Mouse (Mus musculus) hindbrain, embryonic 16.5 days (tissue): Measurements from ENCODE around the gene Gm3285. TPM values are rescaled to one million over a fixed set of nuclear protein-coding genes. Genes with fewer than 3 reads are reported as not detected.

Experiments used
- ATAC-seq: fragments of 200-750 bp; cut with Nextera tagmentation; 2 replicates; pipeline ENCODE4 v1.8.0; 2017; ENCODE audit warnings: moderate TSS enrichment, moderate library complexity
- H3K27ac ChIP-seq: fragments of 300-500 bp; sonication (generic); 2 replicates; pipeline ENCODE4 v1.5.1; 2014; ENCODE audit warnings: low read depth, mild to moderate bottlenecking, control low read depth, low read length, moderate library complexity
- H3K27me3 ChIP-seq: fragments of 300-500 bp; sonication (generic); replicated peaks from 2 replicates; pipeline ENCODE4 v1.6.1; 2014; ENCODE audit warnings: low read length; ENCODE audit not compliant: control insufficient read depth, insufficient read depth
- H3K36me3 ChIP-seq: fragments of 300-500 bp; sonication (generic); 2 replicates; pipeline ENCODE4 v1.6.1; 2014; ENCODE audit warnings: mild to moderate bottlenecking, low read length, moderate library complexity, mixed read lengths; ENCODE audit not compliant: control insufficient read depth, insufficient read depth
- H3K4me1 ChIP-seq: fragments of 300-500 bp; sonication (generic); 2 replicates; pipeline ENCODE4 v1.6.1; 2014; ENCODE audit warnings: low read depth, low read length; ENCODE audit not compliant: control insufficient read depth, insufficient read depth
- H3K4me2 ChIP-seq: fragments of 300-500 bp; sonication (generic); 2 replicates; pipeline ENCODE4 v1.6.1; 2014; ENCODE audit warnings: mild to moderate bottlenecking, low read length, control low read depth, moderate library complexity
- H3K4me3 ChIP-seq: fragments of 300-500 bp; sonication (generic); 2 replicates; pipeline ENCODE4 v1.5.1; 2014; ENCODE audit warnings: mild to moderate bottlenecking, low read length, control low read depth, moderate library complexity
- H3K9ac ChIP-seq: fragments of 300-500 bp; sonication (generic); 2 replicates; pipeline ENCODE4 v1.6.1; 2014; ENCODE audit warnings: low read depth, mild to moderate bottlenecking, control low read depth, low read length, moderate library complexity
- H3K9me3 ChIP-seq: fragments of 300-500 bp; sonication (generic); 2 replicates; pipeline ENCODE4 v1.6.1; 2014; ENCODE audit warnings: mild to moderate bottlenecking, low read length, moderate library complexity; ENCODE audit not compliant: control insufficient read depth
- WGBS: fragments of 180-500 bp; shearing (Covaris S2); extraction: QIAGEN DNeasy Blood & Tissue Kit; methylation state at CpG from one replicate; pipeline ENCODE4 v1.1.7; 2014; 5-methylcytosine and 5-hydroxymethylcytosine counted together
- polyA plus RNA-seq: library from polyadenylated mRNA; unstranded; fragments of >200 nt; fragmentation: Nextera tagmentation; extraction: Ambion mirVana; gene quantifications from 2 replicates; pipeline ENCODE4 v1.2.1, GENCODE M21; 2015

The Gm3285 gene
- polyA plus RNA-seq: not detected in 2 replicates

DNA sequence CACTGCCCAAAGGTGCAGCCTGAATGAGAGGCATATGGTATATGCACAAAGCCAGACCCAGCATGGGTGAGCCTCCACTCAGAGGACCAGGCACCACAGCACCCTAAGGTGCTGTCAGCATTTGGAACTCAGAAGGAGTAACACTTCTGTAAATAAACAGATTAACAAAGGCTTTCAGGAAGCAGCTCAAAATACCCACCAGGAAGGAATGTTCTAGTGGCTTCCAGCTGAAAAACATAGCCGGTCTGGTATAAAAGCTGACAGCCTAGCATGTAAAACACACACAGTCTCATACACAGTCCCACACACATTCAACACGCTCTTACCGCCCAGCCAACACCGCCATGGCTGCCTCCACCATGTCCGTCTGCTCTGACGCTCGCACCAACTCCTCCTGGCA, at the start of gene Gm3285:
Gene Gm3285 (plus strand): TSS at position 301 of the 400 bp plus-strand sequence.
- Histone ChIP-seq H3K4me3 (no peak within 1 kb of the TSS), H3K9ac (no peak within 1 kb of the TSS), H3K27ac (no peak within 1 kb of the TSS), H3K4me2 (no peak within 1 kb of the TSS), H3K36me3 (no peaks in the 10 kb centered on the region), H3K27me3 (no peaks in the 10 kb centered on the region), H3K4me1 (no peaks in the 10 kb centered on the region), H3K9me3 (no peaks in the 10 kb centered on the region)
- no peak for ATAC-seq
- WGBS: 51% methylated on average over 7 of the region's 7 CpGs

DNA sequence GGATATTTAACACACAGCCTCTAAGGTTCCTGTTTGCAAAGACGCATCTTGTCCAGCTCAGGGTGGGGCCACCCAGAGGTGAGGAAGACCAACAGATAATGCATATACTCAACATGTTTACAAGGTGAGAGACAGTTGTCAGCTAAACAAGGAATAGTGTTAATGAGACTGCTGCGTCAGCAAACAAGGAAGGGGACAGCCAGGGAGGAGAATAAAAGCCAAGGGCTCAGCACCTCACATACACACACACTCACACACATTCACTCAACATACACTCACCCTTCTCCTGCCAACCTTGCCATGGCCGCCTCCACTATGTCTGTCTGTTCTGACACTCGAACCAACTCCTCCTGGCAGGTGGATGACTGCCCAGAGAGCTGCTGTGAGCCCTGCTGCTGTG, 47.4 kb upstream of the Gm3285 start, which contains the start of gene Gm2696:
Gene Gm2696 (plus strand): TSS at position 301 of the 400 bp plus-strand sequence.
- no peak within 1 kb of the TSS for H3K27ac ChIP-seq
- H3K27me3 ChIP-seq: no peaks in the 10 kb centered on the region; the same call in 1 of the 2 replicates
- no peaks in the 10 kb centered on the region for H3K9me3 ChIP-seq
- no peak within 1 kb of the TSS for H3K9ac ChIP-seq
- H3K36me3 ChIP-seq: no peaks in the 10 kb centered on the region
- no peak within 1 kb of the TSS for H3K4me3 ChIP-seq
- ATAC-seq: no peak
- no peaks in the 10 kb centered on the region for H3K4me1 ChIP-seq
- H3K4me2 ChIP-seq: no peak within 1 kb of the TSS
- 49% methylated on average over 4 of the region's 4 CpGs for WGBS

DNA sequence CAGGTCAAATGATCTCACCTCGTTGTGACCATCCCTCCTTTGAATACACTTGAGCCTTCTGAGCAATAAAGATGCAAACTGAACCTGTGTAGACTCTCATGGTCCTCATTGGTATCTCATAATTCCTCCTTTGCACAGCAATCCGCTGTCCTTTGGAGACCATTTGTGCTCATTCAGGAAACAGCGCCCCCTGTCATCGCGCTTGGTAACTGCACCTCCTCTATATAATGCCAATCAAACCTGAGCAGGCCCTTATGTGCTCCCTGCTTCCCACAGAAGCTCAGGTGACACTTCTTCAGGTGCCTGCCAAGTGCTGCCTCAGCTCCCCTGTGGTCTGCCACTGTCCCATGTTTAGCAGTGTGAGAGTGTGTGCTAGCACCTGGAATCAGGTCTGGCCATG, 46.3 kb upstream of the Gm3285 start:
- no peak overlapping the region for H3K9ac ChIP-seq
- ATAC-seq: no peak
- no peak overlapping the region for H3K4me3 ChIP-seq
- H3K9me3 ChIP-seq: no peaks in the 10 kb centered on the region
- H3K4me1 ChIP-seq: no peaks in the 10 kb centered on the region
- no peaks in the 10 kb centered on the region for H3K36me3 ChIP-seq
- 26% methylated on average over 5 of the region's 5 CpGs for WGBS
- H3K4me2 ChIP-seq: no peak overlapping the region
- no peak overlapping the region for H3K27ac ChIP-seq
- H3K27me3 ChIP-seq: no peaks in the 10 kb centered on the region; the same call in 1 of the 2 replicates

GRCm38 (mm10) chr10:77818523-77818922, 43.3 kb upstream of the Gm3285 start:
- no peaks in the 10 kb centered on the region for H3K4me1 ChIP-seq
- no peak overlapping the region for H3K4me3 ChIP-seq
- no peak overlapping the region for H3K4me2 ChIP-seq
- H3K27me3 ChIP-seq: no peaks in the 10 kb centered on the region
- no peaks in the 10 kb centered on the region for H3K9me3 ChIP-seq
- no peak overlapping the region for H3K9ac ChIP-seq
- peak; percentile 45; the same call in 1 of the 2 replicates for ATAC-seq
- no peaks in the 10 kb centered on the region for H3K36me3 ChIP-seq
- 92% methylated on average over 4 of the region's 4 CpGs for WGBS
- H3K27ac ChIP-seq: no peak overlapping the region

- 36% methylated on average over 4 of the region's 4 CpGs for WGBS
- no peak for ATAC-seq
- no peak overlapping the region for H3K4me3 ChIP-seq
- no peaks in the 10 kb centered on the region; the same call in 1 of the 2 replicates for H3K9me3 ChIP-seq
- no peak overlapping the region for H3K27ac ChIP-seq
- no peaks in the 10 kb centered on the region for H3K36me3 ChIP-seq
- no peaks in the 10 kb centered on the region for H3K27me3 ChIP-seq
- H3K4me1 ChIP-seq: no peaks in the 10 kb centered on the region
- no peak overlapping the region for H3K9ac ChIP-seq
- H3K4me2 ChIP-seq: no peak overlapping the region
These were observed 42.6 kb upstream of the Gm3285 start for GRCm38 (mm10) chr10:77819203-77819602.

GRCm38 (mm10) chr10:77826951-77827350, 34.8 kb upstream of the Gm3285 start, which contains the start of gene Krtap10-4:
Krtap10-4 (minus strand) TSS chr10:77827095.
- Histone ChIP-seq H3K4me2 (no peak within 1 kb of the TSS), H3K36me3 (no peaks in the 10 kb centered on the region), H3K4me3 (no peak within 1 kb of the TSS), H3K27me3 (no peaks in the 10 kb centered on the region), H3K4me1 (no peaks in the 10 kb centered on the region), H3K27ac (no peak within 1 kb of the TSS), H3K9me3 (no peaks in the 10 kb centered on the region; the same call in 1 of the 2 replicates), H3K9ac (no peak within 1 kb of the TSS)
- ATAC-seq: no peak
- 59% methylated on average over 6 of the region's 6 CpGs for WGBS

- 78% methylated on average over 9 of the region's 9 CpGs for WGBS
- Histone ChIP-seq H3K9me3 (no peaks in the 10 kb centered on the region), H3K4me1 (no peaks in the 10 kb centered on the region), H3K36me3 (no peaks in the 10 kb centered on the region), H3K9ac (no peak within 1 kb of the TSS), H3K27ac (no peak within 1 kb of the TSS), H3K27me3 (no peaks in the 10 kb centered on the region), H3K4me3 (no peak within 1 kb of the TSS), H3K4me2 (no peak within 1 kb of the TSS)
- ATAC-seq: no peak
These were observed 26.1 kb upstream of the Gm3285 start, which contains the start of gene Krtap10-10 for GRCm38 (mm10) chr10:77835647-77836046. Krtap10-10 (plus strand) TSS chr10:77835947.

DNA sequence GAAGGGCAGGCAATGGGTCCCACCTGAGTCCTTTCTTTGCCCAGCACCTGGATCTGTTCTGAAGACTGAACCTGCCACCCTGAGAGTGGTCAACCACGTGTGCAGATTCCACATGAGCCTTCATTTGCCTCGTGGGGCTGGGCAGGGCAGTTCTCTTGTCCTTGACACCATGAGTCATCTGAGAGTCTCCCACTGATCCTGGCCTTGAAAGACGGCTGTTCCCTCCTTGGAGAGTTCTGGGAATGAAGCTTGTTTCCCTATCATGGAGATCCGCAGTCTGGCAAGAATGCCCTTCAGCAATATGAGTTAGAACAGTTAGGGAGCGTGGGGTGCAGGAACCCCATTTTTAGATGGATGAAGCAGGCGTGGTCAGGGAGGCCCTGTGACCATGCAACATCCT, 22.8 kb upstream of the Gm3285 start:
- ATAC-seq: no peak
- Histone ChIP-seq H3K27me3 (no peaks in the 10 kb centered on the region), H3K36me3 (no peaks in the 10 kb centered on the region; the same call in 1 of the 2 replicates), H3K9ac (no peak overlapping the region), H3K27ac (no peak overlapping the region), H3K4me1 (no peaks in the 10 kb centered on the region), H3K4me3 (no peak overlapping the region), H3K9me3 (peaks cover 7% of the 10 kb centered on the region), H3K4me2 (no peak overlapping the region)
- WGBS: 84% methylated on average over 6 of the region's 6 CpGs

GRCm38 (mm10) chr10:77846503-77846902, 15.3 kb upstream of the Gm3285 start, which contains the start of gene Gm36176:
Gm36176 (plus strand) TSS chr10:77846803.
- H3K36me3 ChIP-seq: no peaks in the 10 kb centered on the region; the same call in 1 of the 2 replicates
- no peak within 1 kb of the TSS for H3K27ac ChIP-seq
- H3K9ac ChIP-seq: no peak within 1 kb of the TSS
- no peak within 1 kb of the TSS for H3K4me2 ChIP-seq
- no peak within 1 kb of the TSS for H3K4me3 ChIP-seq
- H3K9me3 ChIP-seq: peaks cover 14% of the 10 kb centered on the region
- no peak for ATAC-seq
- no peaks in the 10 kb centered on the region for H3K4me1 ChIP-seq
- WGBS: 78% methylated on average over 2 of the region's 3 CpGs
- no peaks in the 10 kb centered on the region for H3K27me3 ChIP-seq
